Mouse (Mus musculus) cortical plate, adult 2 months (tissue): Measurements from ENCODE around the gene Noc4l. TPM values are rescaled to one million over a fixed set of nuclear protein-coding genes. Genes with fewer than 3 reads are reported as not detected.

Source experiments
- H3K27ac ChIP-seq: fragments of 200-500 bp; 2 replicates; pipeline ENCODE4 v1.5.1; 2012; ENCODE audit warnings: low read length, control low read depth, inconsistent platforms; ENCODE audit not compliant: insufficient read depth
- H3K4me1 ChIP-seq: fragments of 200-500 bp; 2 replicates; pipeline ENCODE4 v1.6.1; 2011; ENCODE audit warnings: low read length; ENCODE audit not compliant: control insufficient read depth, insufficient read depth
- H3K4me3 ChIP-seq: fragments of 200-500 bp; 2 replicates; pipeline ENCODE4 v1.5.1; 2011; ENCODE audit warnings: mild to moderate bottlenecking, low read length, control low read depth; ENCODE audit not compliant: insufficient read depth
- CTCF ChIP-seq: fragments of 200-500 bp; IDR thresholded peaks from 2 replicates; pipeline ENCODE4 v1.5.1; 2011; ENCODE audit warnings: mild to moderate bottlenecking, control low read depth, low read length; ENCODE audit not compliant: insufficient read depth; ENCODE audit errors: extremely low read depth
- POLR2A ChIP-seq: fragments of 200-500 bp; IDR thresholded peaks from 2 replicates; pipeline ENCODE4 v1.6.1; 2011; ENCODE audit warnings: mild to moderate bottlenecking, low read length, control low read depth; ENCODE audit not compliant: insufficient read depth; ENCODE audit errors: extremely low read depth
- polyA plus RNA-seq: library from polyadenylated mRNA; depleted of rRNA; stranded (reverse); fragments of >200 nt; gene quantifications from 2 replicates; pipeline ENCODE4 v1.2.3, GENCODE M21; 2012

Noc4l gene
- polyA plus RNA-seq, 1 experiment: 40.4 TPM

DNA sequence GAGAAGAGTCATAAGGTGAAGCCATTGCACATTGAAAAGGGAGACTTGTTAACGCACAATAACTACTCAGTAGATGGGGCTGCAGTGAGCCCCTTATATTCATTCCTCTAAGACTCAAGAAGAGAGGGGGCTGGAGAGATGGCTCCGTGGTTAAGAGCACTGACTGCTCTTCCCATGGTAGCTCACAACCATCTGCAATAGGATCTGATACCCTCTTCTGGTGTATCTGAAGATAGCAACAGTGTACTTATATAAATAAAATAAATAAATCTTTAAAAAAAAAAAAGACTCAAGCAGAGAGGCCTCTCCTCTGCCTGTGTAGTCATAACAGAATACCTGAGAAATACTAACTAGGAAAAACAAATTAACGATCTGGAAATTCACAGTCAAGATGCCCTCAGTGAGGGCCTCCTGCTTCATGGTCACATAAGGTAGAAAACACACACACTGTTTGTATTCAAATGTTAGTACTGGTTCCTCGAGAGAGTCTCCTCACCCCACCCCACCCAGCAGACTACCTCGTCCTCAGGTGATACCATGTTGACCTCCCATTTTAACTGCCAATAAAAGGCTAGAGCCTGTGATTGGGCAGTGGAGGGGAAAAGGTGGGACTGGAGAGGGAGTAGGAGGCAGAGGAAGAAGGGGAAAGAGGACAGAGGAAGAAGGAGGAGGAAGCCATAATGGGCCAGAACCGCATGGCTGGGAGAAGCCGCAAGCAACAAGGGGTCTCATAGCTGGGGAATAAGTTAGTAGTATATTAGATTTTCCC lies 14.7 kb downstream of the Noc4l start:
- Histone ChIP-seq H3K4me3 (no peak overlapping the region), H3K27ac (no peak overlapping the region), H3K4me1 (no peaks in the 10 kb centered on the region)
- no peak for TF ChIP-seq CTCF
- TF ChIP-seq POLR2A: no peak

- no peak overlapping the region for H3K4me3 ChIP-seq
- no peaks in the 10 kb centered on the region for H3K4me1 ChIP-seq
- no peak overlapping the region for H3K27ac ChIP-seq
- TF ChIP-seq CTCF (0 out of 2 replicates have a peak, but pooled peaks have one; percentile 29), POLR2A (no peak)
Measured at GRCm38 (mm10) chr5:110635951-110636707, 17.1 kb downstream of the Noc4l start.

DNA sequence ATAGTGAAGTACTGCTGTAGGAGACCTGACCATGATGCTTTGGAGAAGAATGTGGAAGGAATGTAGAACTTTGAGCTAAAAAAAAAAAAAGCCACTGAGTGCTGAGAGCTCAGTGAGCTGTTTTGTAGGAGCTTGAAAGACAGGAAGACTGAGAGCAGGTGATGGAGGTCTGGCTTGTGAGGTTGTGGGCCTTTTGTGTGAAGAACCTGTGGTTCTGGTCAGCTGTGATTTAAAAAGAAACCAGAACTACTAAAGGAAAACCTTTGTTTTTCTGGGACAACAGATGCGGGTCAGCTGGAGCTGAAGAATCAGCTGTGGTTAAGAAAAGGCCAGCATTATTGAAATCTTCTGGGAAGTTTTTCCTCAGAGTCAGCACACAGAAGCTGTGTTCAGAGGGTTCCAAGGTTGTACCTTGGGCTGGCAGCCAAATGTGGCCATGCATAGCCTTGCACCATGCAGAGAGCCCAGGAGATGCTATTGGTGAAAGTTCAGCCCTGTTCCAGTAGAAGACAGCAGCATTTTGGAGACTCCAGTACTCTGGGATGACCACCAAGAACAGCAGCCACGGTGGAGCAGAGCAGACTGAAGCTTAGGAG lies 23.6 kb downstream of the Noc4l start:
- no peak overlapping the region for H3K27ac ChIP-seq
- no peak overlapping the region for H3K4me3 ChIP-seq
- H3K4me1 ChIP-seq: no peaks in the 10 kb centered on the region
- TF ChIP-seq CTCF: no peak
- TF ChIP-seq POLR2A: no peak

GRCm38 (mm10) chr5:110628156-110628555 lies 25.1 kb downstream of the Noc4l start:
- Histone ChIP-seq H3K4me1 (no peaks in the 10 kb centered on the region), H3K4me3 (no peak overlapping the region), H3K27ac (no peak overlapping the region)
- TF ChIP-seq CTCF (no peak), POLR2A (no peak)

GRCm38 (mm10) chr5:110627351-110627750 lies 25.9 kb downstream of the Noc4l start:
- Histone ChIP-seq H3K4me3 (no peak overlapping the region), H3K4me1 (no peaks in the 10 kb centered on the region), H3K27ac (no peak overlapping the region)
- no peak for TF ChIP-seq POLR2A
- TF ChIP-seq CTCF: no peak

DNA sequence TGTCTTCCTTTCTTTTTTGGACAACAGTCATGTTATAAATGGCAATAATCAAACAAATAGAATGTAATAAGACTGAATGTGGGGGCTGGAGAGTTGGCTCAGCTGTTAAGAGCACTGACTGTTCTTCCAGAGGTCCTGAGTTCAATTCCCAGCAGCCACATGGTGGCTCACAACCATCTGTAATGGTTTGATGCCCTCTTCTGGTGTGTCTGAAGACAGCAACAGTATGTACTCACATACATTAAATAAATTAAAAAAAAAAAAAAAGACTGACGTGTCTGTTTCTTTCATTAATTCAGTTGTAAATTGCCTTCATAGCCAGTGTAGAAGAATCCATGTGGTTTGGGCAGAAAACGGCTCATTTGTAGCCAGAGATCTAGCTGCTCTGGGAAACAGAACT lies 28.9 kb downstream of the Noc4l start:
- no peak overlapping the region for H3K4me3 ChIP-seq
- TF ChIP-seq CTCF (0 out of 2 replicates have a peak, but pooled peaks have one; percentile 1), POLR2A (no peak)

DNA sequence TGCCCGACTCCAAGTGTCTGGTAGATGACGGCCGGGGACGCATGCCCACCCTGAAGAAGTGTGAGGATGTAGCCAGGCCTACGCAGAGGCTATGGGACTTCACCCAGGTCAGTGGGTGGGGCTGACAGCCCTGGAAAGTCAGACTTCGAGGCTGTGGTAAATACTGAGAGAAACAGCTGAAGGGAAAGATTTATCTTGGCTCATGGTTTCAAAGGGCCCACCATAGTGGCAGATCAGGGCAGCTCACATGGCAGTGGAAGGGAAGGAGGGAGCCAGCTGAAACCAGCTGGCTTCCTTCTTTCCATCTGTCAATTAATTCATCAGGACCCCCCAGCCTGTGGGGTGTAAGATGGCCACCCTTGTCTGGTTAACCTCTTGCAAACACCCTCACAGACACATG lies 34.0 kb downstream of the Noc4l start:
- Histone ChIP-seq H3K27ac (no peak overlapping the region), H3K4me1 (no peaks in the 10 kb centered on the region), H3K4me3 (no peak overlapping the region)
- TF ChIP-seq CTCF (no peak), POLR2A (no peak)

More for the DNA sequence above, 28.9 kb downstream of the Noc4l start:
- no peaks in the 10 kb centered on the region for H3K4me1 ChIP-seq
- H3K27ac ChIP-seq: no peak overlapping the region

GRCm38 (mm10) chr5:110611435-110612158 lies 41.6 kb downstream of the Noc4l start:
- TF ChIP-seq CTCF (no peak), POLR2A (no peak)
- no peak overlapping the region for H3K27ac ChIP-seq

DNA sequence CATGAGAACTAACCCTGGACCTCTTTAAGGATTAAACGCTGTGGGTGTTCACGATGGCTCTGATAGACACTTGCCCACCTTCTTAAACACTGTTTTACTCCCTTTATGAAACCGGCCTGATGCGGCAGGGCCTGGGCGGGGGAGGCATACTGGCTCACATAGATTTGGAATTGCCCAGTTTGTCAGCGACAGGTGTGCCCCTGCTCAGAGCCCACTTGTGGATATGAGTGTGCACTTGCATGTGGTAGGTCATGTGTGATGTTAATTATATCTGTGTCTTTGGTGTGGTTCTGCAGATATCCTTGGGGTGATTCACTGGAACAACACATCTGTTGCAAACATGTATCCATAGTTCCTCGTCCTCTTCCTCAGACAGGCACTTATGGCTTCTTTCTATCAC lies 42.7 kb downstream of the Noc4l start:
- TF ChIP-seq POLR2A (no peak), CTCF (no peak)
- Histone ChIP-seq H3K4me1 (no peaks in the 10 kb centered on the region), H3K4me3 (no peak overlapping the region), H3K27ac (no peak overlapping the region)

More at GRCm38 (mm10) chr5:110611435-110612158, 41.6 kb downstream of the Noc4l start:
- H3K4me3 ChIP-seq: no peak overlapping the region
- H3K4me1 ChIP-seq: no peaks in the 10 kb centered on the region
